Mouse (Mus musculus) layer of hippocampus, adult 9-10 months (tissue): Measurements from ENCODE around the gene Numa1.
A peak's percentile ranks its signal among the peaks of the same experiment; 100 is the strongest.
"Not testable (repeated sequence)": the region's sequence is repeated elsewhere in the genome, so short reads cannot be mapped to it uniquely, and the experiment has no call there.

ENCODE experiments used
- DNase-seq: peaks from one replicate; pipeline ENCODE4 v3.0.0; 2022; ENCODE audit warnings: low spot score

The Numa1 gene

GRCm38 (mm10) chr7:101933751-101934240 is at the start of gene Numa1, which contains the start of gene Lrrc51:
Gene Numa1, plus strand, starts transcription at chr7:101934111.
Gene Lrrc51, minus strand, starts transcription at chr7:101933895.
- DNase-seq, result peak; percentile 96

DNA sequence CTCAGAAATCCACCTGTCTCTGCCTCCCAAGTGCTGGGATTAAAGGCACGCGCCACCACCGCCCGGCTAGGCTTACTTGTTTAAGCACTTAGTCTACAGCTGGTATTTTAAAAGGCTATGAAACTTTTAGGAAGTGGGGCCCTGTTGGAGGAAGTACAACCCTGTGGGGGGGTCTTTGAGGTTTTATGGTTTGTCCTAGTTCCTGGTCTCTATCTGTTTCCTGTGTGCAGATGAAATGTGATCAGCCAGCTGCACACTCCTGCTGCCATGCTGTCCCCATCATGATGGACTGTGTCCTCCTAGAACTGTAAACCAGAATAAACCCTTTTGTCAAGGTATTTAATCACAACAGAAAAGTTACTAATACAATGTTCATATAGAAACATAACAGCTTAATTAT is 49.8 kb upstream of the Numa1 start:
- DNase-seq, result no peak

DNA sequence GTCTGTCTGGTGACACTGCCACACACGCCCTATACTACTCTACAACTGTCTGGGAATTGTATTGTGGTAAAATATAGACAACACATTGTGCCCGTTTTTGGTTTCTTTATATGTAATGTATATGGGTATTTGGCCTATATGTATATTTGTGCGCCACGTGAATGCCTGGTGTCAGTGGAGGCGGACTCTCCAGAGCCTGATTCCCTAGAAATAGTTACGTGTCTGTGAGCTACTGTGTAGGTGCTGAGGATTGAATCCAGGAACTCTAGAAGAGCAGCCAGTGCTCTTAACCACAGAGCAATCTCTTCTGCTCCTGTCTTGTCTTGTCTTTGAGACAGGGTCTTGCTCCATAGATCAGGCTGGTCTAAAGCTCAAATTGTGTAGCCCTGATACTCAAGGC is 47.6 kb upstream of the Numa1 start:
- no peak for DNase-seq

- no peak for DNase-seq
Observed at GRCm38 (mm10) chr7:101888460-101888859, 45.5 kb upstream of the Numa1 start.

DNA sequence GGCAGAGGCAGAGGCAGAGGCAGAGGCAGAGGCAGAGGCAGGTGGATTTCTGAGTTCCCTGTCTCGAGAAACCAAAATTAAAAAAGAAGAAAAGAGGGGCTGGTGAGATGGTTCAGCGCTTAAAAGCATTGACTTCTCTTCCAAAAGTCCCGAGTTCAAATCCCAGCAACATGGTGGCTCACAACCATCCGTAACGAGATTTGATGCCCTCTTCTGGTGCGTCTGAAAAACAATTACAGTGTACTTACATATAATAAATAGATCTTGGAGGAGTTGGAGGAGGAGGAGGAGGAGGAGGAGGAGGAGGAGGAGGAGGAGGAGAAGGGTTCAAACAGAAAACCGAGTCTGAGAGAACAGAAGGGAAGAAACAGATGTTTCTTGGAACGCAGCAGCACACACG is 38.2 kb upstream of the Numa1 start:
- no peak for DNase-seq

- peak; percentile 98 for DNase-seq
Observed at GRCm38 (mm10) chr7:101896104-101897066, 37.5 kb upstream of the Numa1 start.

- DNase-seq, result no peak
Observed at GRCm38 (mm10) chr7:101900331-101901097, 33.4 kb upstream of the Numa1 start.

DNA sequence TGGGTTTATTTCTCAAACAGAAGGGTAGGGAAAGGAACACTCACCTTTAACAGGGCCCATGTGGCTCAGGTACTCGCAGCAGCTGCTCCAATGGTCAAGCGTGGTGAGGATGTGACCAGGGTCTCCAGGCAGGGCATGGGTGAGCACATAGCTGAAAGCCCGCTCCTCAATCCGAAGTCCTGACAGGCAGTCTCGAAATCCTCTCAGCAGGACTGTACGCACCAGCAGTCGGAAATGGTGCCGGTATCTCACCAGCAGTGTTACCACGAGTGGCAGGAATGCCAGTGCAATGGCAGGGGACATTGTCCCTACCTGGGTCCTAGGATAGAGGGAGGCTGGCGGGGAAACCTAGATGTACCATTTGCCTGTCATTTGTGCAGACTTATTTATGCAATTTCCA is 31.9 kb upstream of the Numa1 start:
- no peak for DNase-seq

DNA sequence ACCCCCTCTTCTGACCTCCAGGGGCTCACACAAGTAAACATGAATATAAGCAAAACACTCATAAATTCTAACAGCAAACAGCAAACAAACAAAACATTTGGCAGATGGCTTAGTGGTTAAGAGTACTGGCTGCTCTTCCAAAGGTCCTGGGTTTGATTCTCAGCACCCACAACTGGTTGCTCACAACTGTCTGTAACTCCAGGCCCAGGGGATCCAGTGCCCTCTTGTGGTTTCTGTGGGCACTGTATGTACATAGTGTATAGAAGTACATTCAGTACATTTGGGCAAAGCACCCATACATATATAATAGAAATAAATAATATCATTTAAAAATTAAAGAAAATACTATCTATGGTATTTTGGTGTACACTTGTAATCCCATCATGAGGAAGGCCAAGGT is 31.1 kb upstream of the Numa1 start:
- no peak for DNase-seq

DNA sequence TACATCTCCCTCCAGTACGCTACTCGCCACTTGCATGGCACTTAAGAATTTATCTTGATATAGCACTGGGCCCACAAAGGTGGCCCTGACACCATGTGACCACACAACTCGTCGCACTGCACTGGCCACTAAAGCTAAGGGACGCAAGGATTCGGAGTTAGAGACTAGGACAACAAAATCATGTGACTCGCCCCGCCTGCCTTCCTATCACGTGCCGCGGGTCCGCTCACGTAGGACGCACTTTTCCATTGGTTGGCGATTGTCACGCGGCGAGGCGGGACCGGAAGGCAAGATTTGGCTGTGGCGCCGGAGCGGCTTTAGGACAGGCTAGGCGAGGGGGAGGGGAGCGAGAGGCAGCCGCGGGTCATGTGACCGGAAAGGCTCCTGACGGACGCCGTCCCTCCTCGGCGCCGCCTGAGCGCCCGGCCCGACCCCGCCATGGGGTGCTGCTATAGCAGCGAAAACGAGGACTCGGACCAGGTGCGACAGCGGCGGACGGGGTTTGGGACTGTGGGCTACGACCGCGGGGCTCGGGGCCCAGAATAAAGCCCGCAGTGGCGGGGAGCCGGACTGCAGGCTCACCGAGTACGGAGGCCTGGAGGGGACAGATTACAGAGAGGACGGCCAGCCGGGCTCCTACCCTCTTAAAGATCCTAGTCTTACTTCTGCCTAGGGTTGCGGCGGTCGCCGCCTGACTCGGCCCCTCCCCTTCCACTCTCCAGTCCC is 28.2 kb upstream of the Numa1 start, which contains the start of gene Lamtor1:
Gene Lamtor1 (plus strand): TSS at position 344 of the 726 bp plus-strand sequence.
- DNase-seq, result peak; percentile 98

GRCm38 (mm10) chr7:101906287-101906681 is 27.6 kb upstream of the Numa1 start, which contains the start of gene Tomt:
Gene Tomt, minus strand, starts transcription at chr7:101906359.
- no peak for DNase-seq

DNA sequence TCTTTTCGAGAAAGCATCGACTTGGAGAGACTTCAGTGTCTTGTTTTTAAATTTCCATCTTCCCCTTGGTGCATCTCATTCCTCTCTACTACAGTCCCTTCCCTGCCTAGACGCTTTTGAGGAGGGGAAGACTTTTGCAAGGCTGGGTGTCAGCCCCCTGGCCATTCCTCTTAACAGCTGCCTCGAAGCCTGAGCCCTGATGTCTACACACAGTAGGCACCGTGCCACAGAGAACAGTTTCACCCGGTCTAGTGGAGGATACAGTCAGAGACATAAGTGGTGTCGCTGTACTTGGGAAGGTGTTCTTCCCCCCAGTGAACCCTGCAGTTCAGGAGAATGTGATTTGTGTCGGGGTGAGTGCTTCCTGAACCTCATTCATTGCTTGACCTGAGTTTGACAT is 27.2 kb upstream of the Numa1 start:
- DNase-seq, result no peak

- DNase-seq, result no peak
Observed at GRCm38 (mm10) chr7:101908367-101908766, 25.5 kb upstream of the Numa1 start.

DNA sequence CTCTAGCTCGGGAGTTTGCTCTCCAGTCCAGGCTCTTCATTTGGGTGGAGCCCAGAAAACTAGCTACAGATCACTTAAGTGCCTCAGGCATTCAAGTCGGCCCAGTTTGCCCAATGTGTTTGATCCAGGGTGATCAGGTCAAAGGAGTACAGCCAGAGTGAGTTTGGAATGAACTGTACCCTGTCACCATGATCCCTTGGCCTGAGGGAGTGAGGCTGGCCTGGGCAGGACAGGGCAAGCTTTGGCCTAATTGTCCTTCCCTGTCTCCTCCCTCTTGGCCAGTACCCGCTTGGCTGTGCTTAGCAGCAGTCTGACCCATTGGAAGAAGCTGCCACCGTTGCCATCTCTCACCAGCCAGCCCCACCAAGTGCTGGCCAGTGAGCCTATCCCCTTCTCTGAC is 23.8 kb upstream of the Numa1 start:
- DNase-seq, result no peak

DNA sequence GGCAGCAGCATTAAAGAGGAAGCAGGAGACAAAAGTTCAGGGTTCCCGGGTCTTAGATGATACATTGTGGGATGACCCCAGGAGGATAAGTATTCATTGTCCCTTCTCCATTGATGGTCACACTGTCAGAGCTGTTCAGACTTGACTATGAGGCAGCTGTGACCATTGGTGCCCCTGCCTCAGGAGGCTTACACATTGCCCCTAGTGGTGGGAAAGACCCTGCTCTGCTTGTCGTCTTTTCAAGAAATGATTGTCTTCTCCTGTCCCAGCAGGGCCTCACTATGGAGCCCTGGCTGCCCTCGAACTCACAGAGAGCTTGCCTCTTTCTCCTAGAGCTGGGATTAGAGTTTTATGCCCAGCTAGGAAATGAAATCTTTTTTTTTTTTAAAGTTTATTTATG is 21.9 kb upstream of the Numa1 start:
- DNase-seq, result no peak

- DNase-seq, result no peak
Observed at GRCm38 (mm10) chr7:101918071-101918470, 15.8 kb upstream of the Numa1 start.

DNA sequence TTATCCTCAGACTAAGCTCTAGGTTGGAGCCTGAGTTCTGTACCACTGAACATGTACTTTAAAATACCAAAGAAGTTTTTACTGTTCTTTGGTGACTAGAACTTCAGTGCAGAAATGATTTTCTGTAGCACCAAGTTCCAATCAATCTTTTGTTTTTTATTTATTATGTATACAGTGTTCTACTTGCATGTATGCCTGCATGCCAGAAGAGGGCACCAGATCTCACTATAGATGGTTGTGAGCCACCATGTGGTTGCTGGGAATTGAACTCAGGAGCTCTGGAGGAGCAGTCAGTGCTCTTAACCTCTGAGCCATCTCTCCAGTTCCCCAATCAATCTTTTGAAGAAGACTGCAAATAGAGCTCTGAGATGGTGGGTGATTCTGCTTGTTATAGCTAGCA is 8.0 kb upstream of the Numa1 start:
- not testable (repeated sequence) for DNase-seq

GRCm38 (mm10) chr7:101928093-101928492 is 5.8 kb upstream of the Numa1 start:
- no peak for DNase-seq

GRCm38 (mm10) chr7:101932551-101932950 is 1.4 kb upstream of the Numa1 start:
- DNase-seq, result no peak

GRCm38 (mm10) chr7:101933300-101933699 is 611 bp upstream of the Numa1 start:
- DNase-seq, result no peak

GRCm38 (mm10) chr7:101935957-101936356 is 2.0 kb downstream of the Numa1 start:
- DNase-seq, result no peak

GRCm38 (mm10) chr7:101936996-101937395 is 3.1 kb downstream of the Numa1 start:
- DNase-seq, result no peak
